Mouse (Mus musculus) midbrain, embryonic 15.5 days (tissue): Measurements from ENCODE around the gene Gm13279. TPM values are rescaled to one million over a fixed set of nuclear protein-coding genes. Genes with fewer than 3 reads are reported as not detected.
"Not testable (repeated sequence)": the region's sequence is repeated elsewhere in the genome, so short reads cannot be mapped to it uniquely, and the experiment has no call there.

ENCODE experiments used
- ATAC-seq: fragments of 200-750 bp; cut with Nextera tagmentation; replicated peaks from 2 replicates; pipeline ENCODE4 v1.8.0; 2017; ENCODE audit warnings: moderate TSS enrichment
- H3K27ac ChIP-seq: fragments of 300-500 bp; sonication (generic); 2 replicates; pipeline ENCODE4 v1.5.1; 2015; ENCODE audit warnings: mild to moderate bottlenecking, inconsistent platforms
- H3K27me3 ChIP-seq: fragments of 300-500 bp; sonication (generic); replicated peaks from 2 replicates; pipeline ENCODE4 v1.6.1; 2015; ENCODE audit warnings: inconsistent platforms
- H3K36me3 ChIP-seq: fragments of 300-500 bp; sonication (generic); replicated peaks from 2 replicates; pipeline ENCODE4 v1.6.1; 2015; ENCODE audit warnings: inconsistent platforms
- H3K4me1 ChIP-seq: fragments of 300-500 bp; sonication (generic); 2 replicates; pipeline ENCODE4 v1.6.1; 2015; ENCODE audit warnings: inconsistent platforms
- H3K4me2 ChIP-seq: fragments of 300-500 bp; sonication (generic); 2 replicates; pipeline ENCODE4 v1.6.1; 2015; ENCODE audit warnings: inconsistent platforms, mild to moderate bottlenecking, moderate library complexity
- H3K4me3 ChIP-seq: fragments of 300-500 bp; sonication (generic); 2 replicates; pipeline ENCODE4 v1.5.1; 2015; ENCODE audit warnings: mild to moderate bottlenecking, inconsistent platforms
- H3K9ac ChIP-seq: fragments of 300-500 bp; sonication (generic); 2 replicates; pipeline ENCODE4 v1.6.1; 2015; ENCODE audit warnings: mild to moderate bottlenecking, inconsistent platforms
- H3K9me3 ChIP-seq: fragments of 300-500 bp; sonication (generic); 2 replicates; pipeline ENCODE4 v1.6.1; 2016; ENCODE audit warnings: inconsistent platforms
- WGBS: fragments of 180-500 bp; shearing (Covaris S2); methylation state at CpG from one replicate; pipeline ENCODE4 v1.1.7; 2015; ENCODE audit warnings: mixed read lengths; 5-methylcytosine and 5-hydroxymethylcytosine counted together
- polyA plus RNA-seq: library from polyadenylated mRNA; unstranded; fragments of >200 nt; fragmentation: Nextera tagmentation; extraction: Ambion mirVana; gene quantifications from 2 replicates; pipeline ENCODE4 v1.2.1, GENCODE M21; 2015

Gm13279 gene
- polyA plus RNA-seq, 1 experiment from 2014 or later: not detected

- not testable (repeated sequence) for H3K27ac ChIP-seq, H3K9ac ChIP-seq, H3K9me3 ChIP-seq, H3K27me3 ChIP-seq, H3K36me3 ChIP-seq, ATAC-seq, H3K4me1 ChIP-seq
- WGBS: 0% methylated on average over 1 of the region's 34 CpGs
- Histone ChIP-seq H3K4me3 (peak overlapping the region; percentile 22; the same call in 1 of the 2 replicates), H3K4me2 (peak overlapping the region; percentile 43)
Measured at GRCm38 (mm10) chr4:88805761-88806160, 8.6 kb downstream of the Gm13279 start.

GRCm38 (mm10) chr4:88815928-88816327, 18.7 kb downstream of the Gm13279 start, which contains the start of gene Ifna7:
TSS of gene Ifna7 (plus strand) at chr4:88816228.
- H3K4me1 ChIP-seq: no peaks in the 10 kb centered on the region

GRCm38 (mm10) chr4:88819659-88820058, 22.5 kb downstream of the Gm13279 start, which contains the start of gene Ifna11:
TSS of gene Ifna11 (plus strand) at chr4:88819959.
- Histone ChIP-seq H3K4me3 (no peak within 1 kb of the TSS), H3K36me3 (no peaks in the 10 kb centered on the region), H3K4me1 (no peaks in the 10 kb centered on the region), H3K9ac (no peak within 1 kb of the TSS), H3K27me3 (no peaks in the 10 kb centered on the region), H3K4me2 (no peak within 1 kb of the TSS), H3K27ac (no peak within 1 kb of the TSS), H3K9me3 (no peaks in the 10 kb centered on the region)
- WGBS: 70% methylated on average over 1 of the region's 1 CpGs
- no peak for ATAC-seq

More at GRCm38 (mm10) chr4:88815928-88816327, 18.7 kb downstream of the Gm13279 start, which contains the start of gene Ifna7:
- H3K4me3 ChIP-seq: no peak within 1 kb of the TSS
- no peaks in the 10 kb centered on the region for H3K27me3 ChIP-seq
- no peak within 1 kb of the TSS for H3K4me2 ChIP-seq
- H3K9me3 ChIP-seq: no peaks in the 10 kb centered on the region
- no peak for ATAC-seq
- H3K27ac ChIP-seq: no peak within 1 kb of the TSS
- no peaks in the 10 kb centered on the region for H3K36me3 ChIP-seq
- no peak within 1 kb of the TSS for H3K9ac ChIP-seq
- WGBS: 61% methylated on average over 3 of the region's 3 CpGs

GRCm38 (mm10) chr4:88822995-88823394, 25.8 kb downstream of the Gm13279 start:
- Histone ChIP-seq H3K27ac (no peak overlapping the region), H3K4me2 (no peak overlapping the region), H3K9ac (no peak overlapping the region), H3K4me3 (no peak overlapping the region), H3K9me3 (no peaks in the 10 kb centered on the region), H3K36me3 (no peaks in the 10 kb centered on the region), H3K27me3 (no peaks in the 10 kb centered on the region), H3K4me1 (no peaks in the 10 kb centered on the region)
- 33% methylated on average over 4 of the region's 4 CpGs for WGBS
- ATAC-seq: no peak

GRCm38 (mm10) chr4:88827116-88827515, 29.9 kb downstream of the Gm13279 start, which contains the start of gene Ifna6:
TSS of gene Ifna6 (plus strand) at chr4:88827416.
- H3K27me3 ChIP-seq, H3K36me3 ChIP-seq, H3K9ac ChIP-seq, H3K4me2 ChIP-seq, H3K9me3 ChIP-seq, ATAC-seq, H3K27ac ChIP-seq, H3K4me1 ChIP-seq, H3K4me3 ChIP-seq: not testable (repeated sequence)

GRCm38 (mm10) chr4:88830523-88830922, 33.3 kb downstream of the Gm13279 start:
- no peak for ATAC-seq
- Histone ChIP-seq H3K27ac (no peak overlapping the region), H3K9ac (no peak overlapping the region), H3K9me3 (no peaks in the 10 kb centered on the region), H3K4me1 (no peaks in the 10 kb centered on the region), H3K4me3 (no peak overlapping the region), H3K27me3 (no peaks in the 10 kb centered on the region), H3K4me2 (no peak overlapping the region), H3K36me3 (no peaks in the 10 kb centered on the region)
- WGBS: 24% methylated on average over 4 of the region's 4 CpGs

GRCm38 (mm10) chr4:88835225-88835624, 38.0 kb downstream of the Gm13279 start, which contains the start of gene Ifna5:
TSS of gene Ifna5 (plus strand) at chr4:88835525.
- not testable (repeated sequence) for H3K9ac ChIP-seq, H3K4me1 ChIP-seq, H3K27me3 ChIP-seq, H3K9me3 ChIP-seq, H3K27ac ChIP-seq, H3K36me3 ChIP-seq, ATAC-seq, H3K4me2 ChIP-seq, H3K4me3 ChIP-seq
- 67% methylated on average over 1 of the region's 1 CpGs for WGBS

- no peak for ATAC-seq
- Histone ChIP-seq H3K27me3 (no peaks in the 10 kb centered on the region), H3K36me3 (no peaks in the 10 kb centered on the region), H3K4me1 (no peaks in the 10 kb centered on the region), H3K4me2 (no peak overlapping the region), H3K9me3 (no peaks in the 10 kb centered on the region), H3K27ac (no peak overlapping the region), H3K4me3 (no peak overlapping the region), H3K9ac (no peak overlapping the region)
- WGBS: 29% methylated on average over 3 of the region's 3 CpGs
Measured at GRCm38 (mm10) chr4:88838828-88839227, 41.6 kb downstream of the Gm13279 start.

GRCm38 (mm10) chr4:88840058-88840457, 42.9 kb downstream of the Gm13279 start:
- Histone ChIP-seq H3K27me3 (no peaks in the 10 kb centered on the region), H3K36me3 (no peaks in the 10 kb centered on the region), H3K4me3 (no peak overlapping the region), H3K27ac (no peak overlapping the region), H3K9ac (no peak overlapping the region), H3K4me1 (no peaks in the 10 kb centered on the region), H3K4me2 (no peak overlapping the region), H3K9me3 (no peaks in the 10 kb centered on the region)
- 83% methylated on average over 3 of the region's 3 CpGs for WGBS
- ATAC-seq: no peak

GRCm38 (mm10) chr4:88841438-88841911, 44.3 kb downstream of the Gm13279 start, which contains the start of gene Ifna4:
TSS of gene Ifna4 (plus strand) at chr4:88841861.
- no peaks in the 10 kb centered on the region for H3K27me3 ChIP-seq
- H3K4me2 ChIP-seq: no peak within 1 kb of the TSS
- no peaks in the 10 kb centered on the region for H3K36me3 ChIP-seq
- no peak within 1 kb of the TSS for H3K4me3 ChIP-seq
- 44% methylated on average over 2 of the region's 2 CpGs for WGBS
- H3K4me1 ChIP-seq: no peaks in the 10 kb centered on the region
- no peak for ATAC-seq
- no peak within 1 kb of the TSS for H3K9ac ChIP-seq
- H3K27ac ChIP-seq: no peak within 1 kb of the TSS
- H3K9me3 ChIP-seq: no peaks in the 10 kb centered on the region

- Histone ChIP-seq H3K36me3 (no peaks in the 10 kb centered on the region), H3K9me3 (no peaks in the 10 kb centered on the region), H3K27ac (no peak overlapping the region), H3K4me1 (no peaks in the 10 kb centered on the region), H3K4me3 (no peak overlapping the region), H3K27me3 (no peaks in the 10 kb centered on the region), H3K9ac (no peak overlapping the region), H3K4me2 (no peak overlapping the region)
- ATAC-seq: no peak
- WGBS: 56% methylated on average over 2 of the region's 2 CpGs
Measured at GRCm38 (mm10) chr4:88845334-88845733, 48.1 kb downstream of the Gm13279 start.
